Mouse (Mus musculus): ENCODE results near the gene Vps33b.

- TF ChIP-seq POLR2A (IDR thresholded peaks at IDR 0.05; ENCODE audit: borderline replicate concordance, insufficient read depth, low read length) (no peak), CTCF (IDR thresholded peaks at IDR 0.05; ENCODE audit: borderline replicate concordance, insufficient read depth, low read depth, low read length) (no peak)
These were observed 53.9 kb downstream of the Vps33b start for GRCm38 (mm10) chr7:80323336-80323735.

Data from cerebellum, adult 2 months (tissue).